Mouse (Mus musculus): ENCODE measurements around the gene Opn1sw. TPM values are rescaled to one million over a fixed set of nuclear protein-coding genes. Genes with fewer than 3 reads are reported as not detected.

Opn1sw gene
- not detected in 2 replicates for polyA plus RNA-seq (2012; ENCODE audit: insufficient read depth, insufficient read length, missing spikeins)

- Histone ChIP-seq H3K27ac (replicated peaks; ENCODE audit: low read depth, low read length) (no peak within 1 kb of the TSS), H3K4me3 (ENCODE audit: insufficient read depth, low read depth, low read length) (no peak within 1 kb of the TSS), H3K4me1 (ENCODE audit: control insufficient read depth, insufficient read depth, insufficient read length, low read length) (no peaks in the 10 kb centered on the region)
Observed at GRCm38 (mm10) chr6:29388052-29388518, at the start of gene Opn1sw. Gene Opn1sw (minus strand): TSS chr6:29388468.

GRCm38 (mm10) chr6:29436461-29436934, 48.2 kb upstream of the Opn1sw start:
- H3K4me3 ChIP-seq (ENCODE audit: insufficient read depth, low read depth, low read length), result no peak overlapping the region
- peaks cover 3% of the 10 kb centered on the region; the same call in 1 of the 2 replicates for H3K4me1 ChIP-seq (ENCODE audit: control insufficient read depth, insufficient read depth, insufficient read length, low read length)
- no peak overlapping the region for H3K27ac ChIP-seq (replicated peaks; ENCODE audit: low read depth, low read length)

GRCm38 (mm10) chr6:29435940-29436451, 47.7 kb upstream of the Opn1sw start:
- H3K27ac ChIP-seq (replicated peaks; ENCODE audit: low read depth, low read length), result 0 out of 2 replicates have a peak overlapping the region, but pooled peaks have one; percentile 3
- 0 out of 2 replicates have a peak overlapping the region, but pooled peaks have one; percentile 14 for H3K4me3 ChIP-seq (ENCODE audit: insufficient read depth, low read depth, low read length)
- H3K4me1 ChIP-seq (ENCODE audit: control insufficient read depth, insufficient read depth, insufficient read length, low read length), result peaks cover 3% of the 10 kb centered on the region; the same call in 1 of the 2 replicates

- Histone ChIP-seq H3K4me3 (ENCODE audit: insufficient read depth, low read depth, low read length) (peak overlapping the region; percentile 52), H3K4me1 (ENCODE audit: control insufficient read depth, insufficient read depth, insufficient read length, low read length) (peaks cover 3% of the 10 kb centered on the region; the same call in 1 of the 2 replicates), H3K27ac (replicated peaks; ENCODE audit: low read depth, low read length) (0 out of 2 replicates have a peak overlapping the region, but pooled peaks have one; percentile 3)
Observed at GRCm38 (mm10) chr6:29434911-29435691, 46.8 kb upstream of the Opn1sw start.

- H3K4me1 ChIP-seq (ENCODE audit: control insufficient read depth, insufficient read depth, insufficient read length, low read length), result peaks cover 3% of the 10 kb centered on the region; the same call in 1 of the 2 replicates
- H3K4me3 ChIP-seq (ENCODE audit: insufficient read depth, low read depth, low read length), result peak overlapping the region; percentile 52
- no peak overlapping the region for H3K27ac ChIP-seq (replicated peaks; ENCODE audit: low read depth, low read length)
Observed at GRCm38 (mm10) chr6:29433804-29434795, 45.8 kb upstream of the Opn1sw start.

GRCm38 (mm10) chr6:29433038-29433803, 45.0 kb upstream of the Opn1sw start, which contains the start of gene Flnc:
Gene Flnc (plus strand): TSS chr6:29433256.
- Histone ChIP-seq H3K4me1 (ENCODE audit: control insufficient read depth, insufficient read depth, insufficient read length, low read length) (peaks cover 3% of the 10 kb centered on the region; the same call in 1 of the 2 replicates), H3K27ac (replicated peaks; ENCODE audit: low read depth, low read length) (no peak within 1 kb of the TSS), H3K4me3 (ENCODE audit: insufficient read depth, low read depth, low read length) (peak within 1 kb of the TSS; percentile 52)

GRCm38 (mm10) chr6:29432676-29433037, 44.4 kb upstream of the Opn1sw start:
- Histone ChIP-seq H3K4me1 (ENCODE audit: control insufficient read depth, insufficient read depth, insufficient read length, low read length) (peaks cover 3% of the 10 kb centered on the region; the same call in 1 of the 2 replicates), H3K27ac (replicated peaks; ENCODE audit: low read depth, low read length) (no peak overlapping the region), H3K4me3 (ENCODE audit: insufficient read depth, low read depth, low read length) (0 out of 2 replicates have a peak overlapping the region, but pooled peaks have one; percentile 20)

GRCm38 (mm10) chr6:29432156-29432555, 43.9 kb upstream of the Opn1sw start:
- Histone ChIP-seq H3K27ac (replicated peaks; ENCODE audit: low read depth, low read length) (no peak overlapping the region), H3K4me1 (ENCODE audit: control insufficient read depth, insufficient read depth, insufficient read length, low read length) (peaks cover 3% of the 10 kb centered on the region; the same call in 1 of the 2 replicates), H3K4me3 (ENCODE audit: insufficient read depth, low read depth, low read length) (no peak overlapping the region)

GRCm38 (mm10) chr6:29431473-29431872, 43.2 kb upstream of the Opn1sw start:
- Histone ChIP-seq H3K27ac (replicated peaks; ENCODE audit: low read depth, low read length) (no peak overlapping the region), H3K4me3 (ENCODE audit: insufficient read depth, low read depth, low read length) (no peak overlapping the region), H3K4me1 (ENCODE audit: control insufficient read depth, insufficient read depth, insufficient read length, low read length) (peaks cover 3% of the 10 kb centered on the region; the same call in 1 of the 2 replicates)

GRCm38 (mm10) chr6:29430681-29431420, 42.6 kb upstream of the Opn1sw start:
- Histone ChIP-seq H3K4me3 (ENCODE audit: insufficient read depth, low read depth, low read length) (no peak overlapping the region), H3K27ac (replicated peaks; ENCODE audit: low read depth, low read length) (no peak overlapping the region), H3K4me1 (ENCODE audit: control insufficient read depth, insufficient read depth, insufficient read length, low read length) (peaks cover 3% of the 10 kb centered on the region; the same call in 1 of the 2 replicates)

- Histone ChIP-seq H3K4me1 (ENCODE audit: control insufficient read depth, insufficient read depth, insufficient read length, low read length) (no peaks in the 10 kb centered on the region), H3K27ac (replicated peaks; ENCODE audit: low read depth, low read length) (no peak overlapping the region), H3K4me3 (ENCODE audit: insufficient read depth, low read depth, low read length) (no peak overlapping the region)
Observed at GRCm38 (mm10) chr6:29428171-29428570, 39.9 kb upstream of the Opn1sw start.

GRCm38 (mm10) chr6:29426331-29426730, 38.1 kb upstream of the Opn1sw start:
- Histone ChIP-seq H3K4me1 (ENCODE audit: control insufficient read depth, insufficient read depth, insufficient read length, low read length) (no peaks in the 10 kb centered on the region), H3K4me3 (ENCODE audit: insufficient read depth, low read depth, low read length) (no peak overlapping the region), H3K27ac (replicated peaks; ENCODE audit: low read depth, low read length) (no peak overlapping the region)

GRCm38 (mm10) chr6:29425118-29425517, 36.9 kb upstream of the Opn1sw start:
- Histone ChIP-seq H3K4me1 (ENCODE audit: control insufficient read depth, insufficient read depth, insufficient read length, low read length) (no peaks in the 10 kb centered on the region), H3K27ac (replicated peaks; ENCODE audit: low read depth, low read length) (no peak overlapping the region), H3K4me3 (ENCODE audit: insufficient read depth, low read depth, low read length) (no peak overlapping the region)

All from brown adipose tissue, adult 24 weeks (tissue).